Mouse (Mus musculus): Measurements from ENCODE around the gene Gm36028.

DNA sequence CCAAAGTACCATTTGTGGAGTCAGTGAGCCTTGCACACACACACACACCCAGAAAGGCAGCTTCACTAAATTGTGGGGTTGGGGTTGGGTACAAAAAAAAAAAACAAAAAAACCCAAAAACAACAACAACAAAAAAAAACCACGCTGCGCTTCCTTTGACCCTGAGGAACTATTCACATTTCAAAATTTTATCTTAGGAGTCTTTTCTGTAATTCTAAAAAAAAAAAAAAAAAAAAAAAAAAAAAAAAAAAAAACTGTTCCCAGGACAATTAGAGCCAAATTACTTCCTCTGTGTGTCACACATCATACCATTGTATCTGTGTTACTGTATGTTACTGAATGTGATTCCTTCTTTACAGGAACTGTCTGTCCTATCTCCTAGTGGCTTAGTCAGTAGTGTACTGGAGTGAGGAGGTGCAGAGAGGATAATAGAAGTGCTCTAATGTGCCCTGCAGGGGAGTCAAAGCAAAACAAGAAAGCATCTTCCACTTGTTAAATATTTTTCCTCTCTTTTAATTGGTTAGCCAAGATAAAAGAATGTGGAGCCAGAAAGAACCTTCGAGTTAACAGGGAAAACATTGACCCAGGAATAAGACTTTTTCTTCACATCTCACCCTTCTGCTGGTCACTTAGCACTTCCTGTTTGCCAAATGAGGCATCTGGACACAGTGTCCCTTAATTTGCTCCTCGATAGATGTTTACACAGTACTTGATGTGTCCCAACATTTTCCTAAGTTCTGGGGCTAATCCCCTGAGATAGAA is 8.7 kb upstream of the Gm36028 start:
- TF ChIP-seq CTCF (IDR thresholded peaks at IDR 0.05; ENCODE audit: borderline replicate concordance, extremely low read depth, insufficient read depth, insufficient read length): no peak
- TF ChIP-seq POLR2A (IDR thresholded peaks at IDR 0.05; ENCODE audit: borderline replicate concordance, extremely low read depth, insufficient read depth, insufficient read length, poor library complexity, severe bottlenecking): no peak
